Mouse (Mus musculus): ENCODE data around the gene Efcab8. TPM values are rescaled to one million over a fixed set of nuclear protein-coding genes. Genes with fewer than 3 reads are reported as not detected.
A peak's percentile ranks its signal among the peaks of the same experiment; 100 is the strongest.

The Efcab8 gene
- polyA plus RNA-seq, 1 experiment, result not detected

DNA sequence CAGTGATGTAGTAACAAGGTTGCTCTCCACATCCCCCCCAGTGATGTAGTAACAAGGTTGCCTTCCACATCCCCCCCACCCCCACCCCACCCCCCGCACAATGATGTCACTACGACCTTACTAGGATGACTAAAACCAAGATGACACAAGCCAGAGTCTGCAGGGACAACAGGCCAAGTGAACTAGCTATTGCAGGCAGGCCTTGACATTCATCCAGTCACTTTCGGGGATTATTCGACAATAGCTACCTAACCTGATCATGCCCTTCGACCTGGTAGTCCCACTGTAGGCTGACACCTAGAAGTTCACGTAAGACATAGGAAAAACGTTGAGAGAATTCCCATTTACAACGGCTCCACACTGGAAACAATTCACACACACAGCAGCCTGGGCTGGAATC, 53.6 kb downstream of the Efcab8 start:
- WGBS, result 76% methylated on average over 8 of the region's 8 CpGs
- H3K4me1 ChIP-seq (ENCODE audit: control insufficient read depth, insufficient read depth, low read length), result no peaks in the 10 kb centered on the region
- no peak overlapping the region for H3K27ac ChIP-seq (ENCODE audit: control insufficient read depth, insufficient read depth, low read depth, low read length, poor library complexity)
- H3K4me3 ChIP-seq (replicated peaks; ENCODE audit: control insufficient read depth, low read depth, low read length), result no peak overlapping the region
- TF ChIP-seq POLR2A (IDR thresholded peaks at IDR 0.05; ENCODE audit: borderline replicate concordance, control insufficient read depth, low read depth, low read length), result no peak
- no peak for TF ChIP-seq CTCF (IDR thresholded peaks at IDR 0.05; ENCODE audit: control insufficient read depth, insufficient read depth, low read length)

DNA sequence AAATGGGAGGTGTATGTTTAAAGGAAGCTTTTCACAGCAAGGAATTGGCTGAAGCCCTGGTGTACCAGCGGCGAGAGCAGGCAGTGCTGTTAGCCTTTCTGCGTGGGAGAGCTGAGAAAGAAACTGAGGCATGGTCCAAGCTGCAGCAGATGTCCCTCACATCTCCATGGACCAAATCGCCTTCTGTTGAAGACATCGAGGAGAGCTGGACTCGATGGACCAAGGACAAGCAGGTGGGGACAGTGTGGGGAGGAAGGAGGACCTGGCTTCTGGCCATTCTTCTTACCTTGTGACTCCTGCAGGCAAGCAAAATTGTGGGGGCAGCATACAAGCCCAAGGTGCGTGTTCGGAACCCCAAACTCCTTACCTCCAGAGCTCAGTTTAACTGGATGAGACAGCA, 63.1 kb downstream of the Efcab8 start:
- no peak for TF ChIP-seq CTCF (IDR thresholded peaks at IDR 0.05; ENCODE audit: control insufficient read depth, insufficient read depth, low read length)
- TF ChIP-seq POLR2A (IDR thresholded peaks at IDR 0.05; ENCODE audit: borderline replicate concordance, control insufficient read depth, low read depth, low read length), result no peak
- WGBS, result 80% methylated on average over 8 of the region's 8 CpGs
- Histone ChIP-seq H3K27ac (ENCODE audit: control insufficient read depth, insufficient read depth, low read depth, low read length, poor library complexity) (no peak overlapping the region), H3K4me1 (ENCODE audit: control insufficient read depth, insufficient read depth, low read length) (no peaks in the 10 kb centered on the region), H3K4me3 (replicated peaks; ENCODE audit: control insufficient read depth, low read depth, low read length) (no peak overlapping the region)

GRCm38 (mm10) chr2:153848389-153848788, 68.7 kb downstream of the Efcab8 start:
- no peaks in the 10 kb centered on the region for H3K4me1 ChIP-seq (ENCODE audit: control insufficient read depth, insufficient read depth, low read length)
- no peak overlapping the region for H3K4me3 ChIP-seq (replicated peaks; ENCODE audit: control insufficient read depth, low read depth, low read length)
- H3K27ac ChIP-seq (ENCODE audit: control insufficient read depth, insufficient read depth, low read depth, low read length, poor library complexity), result no peak overlapping the region
- TF ChIP-seq CTCF (IDR thresholded peaks at IDR 0.05; ENCODE audit: control insufficient read depth, insufficient read depth, low read length) (no peak), POLR2A (IDR thresholded peaks at IDR 0.05; ENCODE audit: borderline replicate concordance, control insufficient read depth, low read depth, low read length) (no peak)
- WGBS, result 81% methylated on average over 3 of the region's 3 CpGs

DNA sequence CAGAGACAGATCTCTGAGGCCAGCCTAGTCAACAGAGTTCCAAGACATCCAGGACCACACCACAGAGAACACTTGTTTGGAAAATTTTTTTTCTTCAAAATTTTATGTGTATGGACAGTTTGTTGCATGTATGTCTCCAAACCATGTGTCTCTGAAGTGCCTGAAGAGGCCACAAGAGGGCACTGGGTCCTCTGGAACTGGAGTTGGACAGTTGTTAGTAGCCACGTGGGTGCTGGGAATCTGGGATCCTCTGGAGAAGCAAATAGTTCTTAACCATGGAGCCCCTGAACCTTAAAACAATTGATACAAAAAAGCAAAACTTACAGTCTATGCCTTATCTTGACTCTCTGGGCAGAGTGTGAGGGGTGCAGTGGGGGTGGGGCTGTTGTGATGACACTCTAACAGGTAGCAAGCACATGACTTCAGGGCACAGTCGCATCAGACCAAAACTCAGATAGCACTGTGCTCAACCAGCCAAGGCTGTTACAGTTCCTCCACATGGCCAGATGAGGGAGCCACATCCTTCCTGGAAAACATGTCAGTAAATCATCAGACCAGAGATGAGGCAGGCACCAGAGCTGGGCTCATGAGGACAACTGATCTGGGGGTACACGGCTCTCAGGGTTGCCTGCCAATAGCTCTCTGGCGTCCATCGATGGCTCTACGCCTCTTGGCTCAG, 70.8 kb downstream of the Efcab8 start:
- WGBS, result 66% methylated on average over 6 of the region's 6 CpGs

GRCm38 (mm10) chr2:153851030-153851360, 71.3 kb downstream of the Efcab8 start:
- Histone ChIP-seq H3K4me1 (ENCODE audit: control insufficient read depth, insufficient read depth, low read length) (no peaks in the 10 kb centered on the region), H3K4me3 (replicated peaks; ENCODE audit: control insufficient read depth, low read depth, low read length) (no peak overlapping the region), H3K27ac (ENCODE audit: control insufficient read depth, insufficient read depth, low read depth, low read length, poor library complexity) (no peak overlapping the region)
- 11% methylated on average over 4 of the region's 4 CpGs for WGBS
- TF ChIP-seq CTCF (IDR thresholded peaks at IDR 0.05; ENCODE audit: control insufficient read depth, insufficient read depth, low read length) (peak; percentile 58), POLR2A (IDR thresholded peaks at IDR 0.05; ENCODE audit: borderline replicate concordance, control insufficient read depth, low read depth, low read length) (no peak)

More for the DNA sequence above, 70.8 kb downstream of the Efcab8 start:
- no peak overlapping the region for H3K4me3 ChIP-seq (replicated peaks; ENCODE audit: control insufficient read depth, low read depth, low read length)
- H3K27ac ChIP-seq (ENCODE audit: control insufficient read depth, insufficient read depth, low read depth, low read length, poor library complexity), result no peak overlapping the region
- TF ChIP-seq CTCF (IDR thresholded peaks at IDR 0.05; ENCODE audit: control insufficient read depth, insufficient read depth, low read length) (peak; percentile 57), POLR2A (IDR thresholded peaks at IDR 0.05; ENCODE audit: borderline replicate concordance, control insufficient read depth, low read depth, low read length) (no peak)
- no peaks in the 10 kb centered on the region for H3K4me1 ChIP-seq (ENCODE audit: control insufficient read depth, insufficient read depth, low read length)

- Histone ChIP-seq H3K4me3 (replicated peaks; ENCODE audit: control insufficient read depth, low read depth, low read length) (no peak overlapping the region), H3K4me1 (ENCODE audit: control insufficient read depth, insufficient read depth, low read length) (no peaks in the 10 kb centered on the region), H3K27ac (ENCODE audit: control insufficient read depth, insufficient read depth, low read depth, low read length, poor library complexity) (no peak overlapping the region)
- 26% methylated on average over 5 of the region's 5 CpGs for WGBS
- no peak for TF ChIP-seq CTCF (IDR thresholded peaks at IDR 0.05; ENCODE audit: control insufficient read depth, insufficient read depth, low read length)
- TF ChIP-seq POLR2A (IDR thresholded peaks at IDR 0.05; ENCODE audit: borderline replicate concordance, control insufficient read depth, low read depth, low read length), result no peak
These were observed 73.8 kb downstream of the Efcab8 start for GRCm38 (mm10) chr2:153853544-153853943.

GRCm38 (mm10) chr2:153859581-153859980, 79.8 kb downstream of the Efcab8 start:
- TF ChIP-seq POLR2A (IDR thresholded peaks at IDR 0.05; ENCODE audit: borderline replicate concordance, control insufficient read depth, low read depth, low read length), result no peak
- TF ChIP-seq CTCF (IDR thresholded peaks at IDR 0.05; ENCODE audit: control insufficient read depth, insufficient read depth, low read length), result no peak
- H3K27ac ChIP-seq (ENCODE audit: control insufficient read depth, insufficient read depth, low read depth, low read length, poor library complexity), result no peak overlapping the region
- H3K4me1 ChIP-seq (ENCODE audit: control insufficient read depth, insufficient read depth, low read length), result no peaks in the 10 kb centered on the region
- 73% methylated on average over 2 of the region's 2 CpGs for WGBS
- no peak overlapping the region for H3K4me3 ChIP-seq (replicated peaks; ENCODE audit: control insufficient read depth, low read depth, low read length)

GRCm38 (mm10) chr2:153860315-153860714, 80.6 kb downstream of the Efcab8 start:
- no peak for TF ChIP-seq CTCF (IDR thresholded peaks at IDR 0.05; ENCODE audit: control insufficient read depth, insufficient read depth, low read length)
- TF ChIP-seq POLR2A (IDR thresholded peaks at IDR 0.05; ENCODE audit: borderline replicate concordance, control insufficient read depth, low read depth, low read length), result no peak
- WGBS, result 88% methylated on average over 11 of the region's 11 CpGs
- Histone ChIP-seq H3K4me3 (replicated peaks; ENCODE audit: control insufficient read depth, low read depth, low read length) (no peak overlapping the region), H3K27ac (ENCODE audit: control insufficient read depth, insufficient read depth, low read depth, low read length, poor library complexity) (no peak overlapping the region), H3K4me1 (ENCODE audit: control insufficient read depth, insufficient read depth, low read length) (no peaks in the 10 kb centered on the region)

- TF ChIP-seq POLR2A (IDR thresholded peaks at IDR 0.05; ENCODE audit: borderline replicate concordance, control insufficient read depth, low read depth, low read length), result no peak
- no peak for TF ChIP-seq CTCF (IDR thresholded peaks at IDR 0.05; ENCODE audit: control insufficient read depth, insufficient read depth, low read length)
- Histone ChIP-seq H3K4me3 (replicated peaks; ENCODE audit: control insufficient read depth, low read depth, low read length) (no peak overlapping the region), H3K27ac (ENCODE audit: control insufficient read depth, insufficient read depth, low read depth, low read length, poor library complexity) (0 out of 2 replicates have a peak overlapping the region, but pooled peaks have one; percentile 6), H3K4me1 (ENCODE audit: control insufficient read depth, insufficient read depth, low read length) (no peaks in the 10 kb centered on the region)
- 53% methylated on average over 3 of the region's 3 CpGs for WGBS
These were observed 81.0 kb downstream of the Efcab8 start for GRCm38 (mm10) chr2:153860715-153861114.
